Mouse (Mus musculus) forelimb bud, embryonic 11.5 days (tissue): ENCODE data around the gene Gdpd3.

Experiments
- DNase-seq: peaks from one replicate; pipeline ENCODE4 v3.0.0-alpha.2; 2012; ENCODE audit warnings: low read depth, low spot score

The Gdpd3 gene

DNA sequence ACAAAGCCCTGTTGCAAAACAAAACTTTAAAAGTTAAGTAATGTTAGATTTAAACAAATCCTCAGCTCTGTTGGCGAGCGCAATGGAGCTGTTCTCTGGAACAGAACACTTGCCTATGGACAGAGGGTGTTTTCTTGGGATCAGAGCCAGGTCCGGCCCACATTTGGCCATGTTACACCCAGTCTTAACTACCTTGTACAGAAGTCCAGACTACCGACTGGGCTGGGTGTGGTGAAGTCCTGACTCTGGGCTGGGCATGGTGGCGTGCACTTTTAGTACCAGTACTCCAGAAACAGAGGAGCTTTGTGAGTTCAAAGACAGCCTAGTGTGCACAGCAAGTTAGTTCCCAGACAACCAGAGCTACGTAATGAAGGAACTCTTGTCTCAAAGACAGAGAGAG is 40.8 kb downstream of the Gdpd3 start:
- no peak for DNase-seq

DNA sequence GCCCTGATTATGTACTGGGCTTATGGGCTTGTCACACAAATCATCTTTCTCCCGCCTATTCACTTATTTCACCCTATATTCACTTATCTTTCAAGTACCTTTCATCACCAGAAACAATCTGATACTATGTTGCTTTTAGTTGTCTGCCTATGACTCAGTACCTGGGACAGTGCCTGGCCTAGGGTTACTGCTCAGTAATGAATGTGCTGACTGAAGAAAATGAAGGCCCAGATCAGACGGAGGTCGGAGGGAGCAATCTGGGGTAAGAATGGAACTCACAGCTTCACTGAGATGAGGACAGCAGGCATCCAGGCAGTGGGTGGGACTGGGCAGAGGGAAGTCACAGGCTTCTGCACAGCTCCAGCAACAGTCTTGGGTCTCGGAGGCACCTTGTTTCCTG is 41.3 kb downstream of the Gdpd3 start:
- DNase-seq = no peak

DNA sequence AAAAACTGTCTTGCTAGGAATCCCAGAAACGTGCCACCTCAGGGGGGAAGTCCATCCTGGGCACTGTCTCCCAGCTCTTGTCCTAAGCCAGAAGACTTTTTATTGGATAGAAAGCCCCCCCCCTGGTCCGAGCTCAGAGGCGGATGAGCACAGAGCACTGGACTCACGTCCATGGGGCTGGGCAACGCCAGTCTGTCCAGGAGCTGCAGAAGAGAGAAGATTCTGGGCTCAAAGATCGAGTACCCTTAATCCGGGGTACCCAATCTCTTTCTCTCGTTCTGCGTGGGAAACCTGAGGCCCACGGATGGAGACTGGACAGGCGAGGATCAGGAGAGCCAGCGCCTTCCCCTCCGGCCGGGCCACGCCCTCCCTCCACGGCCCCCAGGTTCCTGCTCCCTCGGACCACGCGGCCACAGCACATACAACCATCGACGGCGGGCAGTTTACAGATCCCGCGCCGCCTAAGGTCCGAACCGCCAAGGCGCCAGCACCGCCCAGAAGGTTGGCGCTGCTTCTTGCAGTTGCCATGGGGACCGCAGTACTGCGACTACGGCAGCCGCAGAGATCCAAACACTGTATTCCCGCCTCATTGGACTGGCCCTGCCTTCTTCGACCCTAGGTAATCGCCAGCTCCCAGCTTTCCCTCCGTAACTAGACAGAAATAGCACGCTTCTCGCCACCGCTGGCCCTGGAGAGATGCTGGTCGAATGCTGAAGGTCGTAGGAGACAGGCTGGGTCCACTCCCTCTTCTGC is 42.7 kb downstream of the Gdpd3 start:
- DNase-seq = peak; percentile 85

DNA sequence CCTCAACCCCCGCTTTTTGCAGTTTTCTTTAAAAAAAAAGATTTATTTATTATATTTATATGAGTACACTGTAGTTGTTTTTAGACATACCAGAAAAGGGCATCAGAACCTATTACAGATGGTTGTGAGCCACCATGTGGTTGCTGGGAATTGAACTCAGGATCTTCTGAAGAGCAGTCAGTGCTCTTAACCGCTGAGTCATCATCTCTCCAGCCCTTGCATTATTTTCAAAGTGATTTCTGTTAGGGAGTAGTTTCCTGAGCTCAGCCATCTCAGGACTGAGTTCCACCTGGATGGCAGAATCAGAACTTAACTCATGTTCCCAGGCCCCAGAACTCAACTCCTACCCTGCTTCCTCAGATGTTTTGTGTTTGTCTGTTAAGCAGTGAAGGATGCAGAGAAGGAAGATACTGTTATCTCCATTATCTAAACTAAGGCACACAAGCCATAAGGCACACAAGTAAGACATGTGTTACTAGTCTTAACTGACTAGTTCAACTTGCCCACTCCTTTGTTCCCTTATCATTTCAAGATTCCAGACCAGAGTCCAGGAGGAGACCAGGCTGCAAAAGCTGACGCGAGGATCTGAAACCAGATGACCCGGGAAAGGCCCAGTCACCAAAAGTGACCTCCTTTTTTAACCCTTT is 43.7 kb downstream of the Gdpd3 start:
- DNase-seq = no peak

DNA sequence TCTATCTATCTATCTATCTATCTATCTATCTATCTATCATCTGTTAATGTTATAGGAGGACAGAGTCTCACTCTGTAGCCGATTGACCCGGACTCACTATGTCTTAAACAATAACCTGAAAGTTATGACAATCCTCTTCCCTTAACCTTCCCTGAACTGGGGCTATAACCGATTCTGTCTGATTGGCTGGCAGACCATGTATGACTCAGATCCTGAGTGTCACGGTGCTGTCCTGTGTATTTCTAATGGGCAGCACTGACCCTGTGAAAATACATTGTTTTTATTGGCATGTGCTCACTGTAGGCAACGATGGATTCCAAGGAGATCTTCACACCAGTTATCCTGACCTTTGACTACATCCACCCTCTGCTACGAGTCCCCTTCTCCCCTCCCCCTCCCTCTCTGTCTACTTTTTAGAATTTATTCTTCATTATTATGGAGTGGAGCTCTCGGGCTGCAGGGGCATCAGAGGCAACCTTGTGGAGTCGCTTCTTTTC is 49.6 kb downstream of the Gdpd3 start:
- no peak for DNase-seq

DNA sequence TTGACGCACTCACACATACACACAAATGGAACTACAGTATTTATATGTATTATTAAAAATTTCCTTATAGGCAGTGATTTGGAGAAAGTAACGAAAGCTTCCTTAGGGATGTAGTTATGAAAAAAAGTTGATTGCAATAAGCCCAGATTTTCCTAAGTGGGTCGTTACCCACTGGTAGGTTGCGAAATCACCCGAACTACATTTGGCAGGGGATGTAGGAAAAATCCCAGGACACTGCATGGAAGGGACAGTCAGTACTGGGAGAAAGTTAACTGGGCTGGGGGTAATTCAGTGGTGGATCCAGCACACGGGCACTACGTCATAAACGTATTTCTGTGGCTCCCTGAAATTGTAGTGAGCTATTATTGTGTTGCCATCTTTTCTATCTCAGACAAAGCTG is 50.4 kb downstream of the Gdpd3 start:
- DNase-seq = no peak

DNA sequence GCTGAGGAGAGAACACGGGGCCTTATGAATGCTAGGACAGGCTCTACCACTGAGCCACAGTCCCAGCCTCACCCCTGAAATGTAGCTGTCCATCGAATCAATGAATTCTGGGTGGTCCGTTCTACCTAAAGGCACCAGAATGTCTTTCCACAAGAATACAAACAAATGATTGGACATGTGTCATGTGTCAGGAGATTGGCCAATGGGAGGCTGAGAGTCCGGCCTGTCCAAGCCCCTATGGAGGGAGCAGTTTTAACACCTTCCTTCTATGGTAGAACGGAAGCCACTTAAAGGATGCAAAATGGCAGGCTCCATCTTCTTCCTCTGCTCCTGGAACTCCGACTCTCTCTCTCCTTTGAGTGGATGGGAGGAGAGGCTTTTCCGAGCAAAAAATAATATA is 51.5 kb downstream of the Gdpd3 start:
- DNase-seq = no peak

DNA sequence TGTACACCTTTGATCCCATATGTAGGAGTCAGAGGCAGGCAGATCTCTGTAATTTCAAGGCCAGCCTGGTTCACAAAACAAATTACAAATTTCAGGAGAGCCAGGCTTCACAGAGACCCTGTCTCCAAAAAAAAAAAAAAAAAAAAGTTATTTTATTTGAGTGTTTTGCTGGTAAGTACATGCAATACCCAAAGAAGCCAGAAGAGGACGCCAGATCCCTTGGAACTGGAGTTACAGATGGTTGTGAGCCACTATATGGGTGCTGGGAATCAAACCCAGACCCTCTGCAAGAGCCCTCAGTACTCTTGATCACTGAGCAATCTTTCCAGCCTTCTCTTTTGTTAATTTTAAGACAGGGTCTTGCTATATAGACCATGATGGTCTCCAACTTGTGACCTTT is 52.7 kb downstream of the Gdpd3 start:
- no peak for DNase-seq

DNA sequence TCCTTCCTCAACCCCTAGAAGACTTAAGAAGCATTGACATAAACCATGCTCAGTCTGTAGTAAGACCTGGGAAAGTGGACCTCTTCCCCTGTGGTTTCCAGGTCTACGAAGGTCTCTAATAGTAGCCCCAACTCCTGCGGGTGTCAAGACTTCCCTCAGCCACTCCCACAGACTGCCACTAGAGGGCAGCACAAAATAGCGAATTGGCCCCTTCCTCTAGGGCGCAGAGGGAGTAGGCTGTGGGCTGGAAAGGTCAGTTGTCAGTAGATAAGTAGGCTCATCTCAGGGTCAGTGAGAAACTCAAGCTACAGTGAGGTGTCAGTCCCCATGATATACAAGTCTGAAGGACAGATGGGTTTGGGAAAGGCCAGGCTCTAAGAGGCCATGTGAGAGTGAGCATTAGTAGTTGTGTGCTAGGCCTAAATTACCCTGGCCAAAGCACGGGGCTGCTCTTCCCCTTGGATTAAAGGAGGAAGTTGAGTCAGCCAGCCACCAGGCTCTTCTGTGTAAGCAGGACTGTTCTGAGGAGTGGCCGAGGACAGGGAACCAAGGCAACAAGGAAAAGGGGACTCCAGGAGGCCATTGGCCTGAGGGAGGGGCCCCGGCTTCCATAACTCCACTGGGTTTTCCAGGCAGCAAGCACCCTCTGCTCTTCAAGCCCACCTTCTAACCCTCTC is 55.8 kb downstream of the Gdpd3 start:
- DNase-seq = peak; percentile 77

DNA sequence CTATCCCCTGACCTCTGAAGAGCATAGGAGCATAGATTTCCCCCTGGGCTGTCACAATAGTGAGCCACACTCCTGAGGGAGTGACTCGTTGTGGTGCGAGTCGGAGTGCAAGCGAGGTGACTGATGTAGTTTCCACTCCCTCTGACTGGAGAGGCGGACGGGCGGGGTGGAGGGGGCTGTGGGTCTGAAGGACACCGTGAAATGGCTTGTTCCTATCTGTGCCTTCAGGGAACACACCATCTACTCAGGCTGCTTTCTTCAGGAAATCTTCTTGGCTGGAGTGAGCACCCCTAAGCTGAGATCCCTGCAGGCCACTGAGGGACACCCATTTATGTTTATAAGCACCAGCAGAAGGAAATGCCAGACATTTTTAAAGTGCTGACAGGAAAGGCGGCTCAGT is 56.6 kb downstream of the Gdpd3 start:
- no peak for DNase-seq

DNA sequence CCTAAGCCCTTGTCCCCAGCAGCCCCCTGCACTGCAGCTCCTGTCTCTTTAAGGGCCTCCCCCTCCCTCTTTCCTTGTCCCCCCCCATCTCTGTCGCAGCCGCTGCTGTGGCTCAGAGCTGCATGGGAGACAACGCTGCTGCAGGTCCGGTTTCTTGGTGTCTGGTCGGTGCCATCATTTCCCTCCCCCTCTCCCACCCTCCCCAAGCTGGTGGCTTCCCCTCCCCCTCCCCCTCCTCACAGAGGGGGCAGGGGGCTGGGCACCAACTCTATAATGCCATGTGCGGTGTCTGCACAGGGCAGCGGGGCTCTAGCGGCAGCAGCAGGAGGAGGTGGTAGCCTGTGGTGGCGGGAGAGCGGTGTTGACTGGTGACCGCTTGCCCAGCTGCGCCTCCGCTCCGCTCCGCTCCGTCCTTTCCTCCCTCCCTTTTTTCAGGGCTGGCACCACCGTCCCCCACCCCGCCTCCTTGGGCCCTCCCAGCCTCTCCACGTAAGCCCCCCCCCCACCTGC is 57.1 kb downstream of the Gdpd3 start:
- no peak for DNase-seq

DNA sequence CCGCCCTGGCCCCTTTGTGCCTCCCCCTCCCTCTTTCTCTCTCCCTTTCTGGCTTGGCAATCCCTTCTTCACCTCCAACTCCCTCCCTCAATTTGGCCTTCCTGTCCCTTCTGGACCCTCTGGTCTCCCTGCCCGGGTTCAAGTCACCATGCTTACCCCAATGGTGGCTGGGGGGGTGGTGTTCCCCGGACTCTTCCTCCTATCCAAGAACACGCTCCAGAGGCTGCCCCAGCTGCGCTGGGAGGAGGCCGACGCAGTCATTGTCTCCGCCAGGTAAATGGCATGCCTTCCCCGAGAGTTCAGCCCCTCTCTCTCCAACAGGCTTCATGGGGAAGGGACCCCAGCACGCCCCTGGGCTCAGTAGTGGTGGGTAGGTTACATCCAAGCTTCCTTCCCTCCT is 57.8 kb downstream of the Gdpd3 start:
- DNase-seq = no peak
